In genomic region chr7:142675644-142676043, GRCm38 (mm10) we compare ENCODE assay signal across 9 mouse cellular contexts. TPM values are rescaled to one million over a fixed set of nuclear protein-coding genes. Genes with fewer than 3 reads are reported as not detected.
DNase-seq lines count a peak whose midpoint lies in the region; ATAC-seq lines count a peak whose summit lies in the region.
"Had no signal": no experiment of that assay in that cellular context is flagged by ENCODE, and none has a peak within 500 bp of the region (broad histone marks: within the 10 kb centered on the region; RNA-seq: fewer than 3 reads in every experiment).

No protein-coding gene starts in this region.

- peak; percentile 36 for DNase-seq in cerebellum, adult 11 months
- no peak for DNase-seq in cerebellum, adult 11-12 months
- peak; percentile 77 for DNase-seq in 416B (ENCODE audit: low read depth)
- DNase-seq in c-Kit-positive CD71-positive TER-119-positive erythroid progenitor cells, embryonic 14.5 days (ENCODE audit: low spot score): peak; percentile 47
- peak; percentile 31 for DNase-seq in large intestine, adult 2 months (ENCODE audit: low read depth, low spot score)
- peak; percentile 20 to 63 for DNase-seq in urinary bladder, postnatal 4 days (ENCODE audit: low spot score in 2 of 2)

- no peaks in the 10 kb centered on the region for H3K4me1 ChIP-seq in lung, embryonic 15.5 days
- H3K4me1 ChIP-seq: neural tube, embryonic 13.5 days had no signal

- no peaks in the 10 kb centered on the region for H3K27me3 ChIP-seq in lung, embryonic 15.5 days
- H3K27me3 ChIP-seq: neural tube, embryonic 13.5 days had no signal

- no peak overlapping the region for H3K4me2 ChIP-seq in lung, embryonic 15.5 days
- H3K4me2 ChIP-seq: neural tube, embryonic 13.5 days had no signal

- peak; percentile 50 for ATAC-seq in granulocyte monocyte progenitor cell, adult 5-6 weeks (replicated peaks; ENCODE audit: poor library complexity, severe bottlenecking)
- peak; percentile 28; the same call in 1 of the 2 replicates for ATAC-seq in lung, embryonic 15.5 days (ENCODE audit: borderline replicate concordance, extremely low read depth, low FRiP score, low TSS enrichment)

- WGBS in large intestine, adult 2 months: 6% methylated on average over 3 of the region's 3 CpGs
- 5% methylated on average over 3 of the region's 3 CpGs for WGBS in lung, embryonic 15.5 days

- no peaks in the 10 kb centered on the region for H3K36me3 ChIP-seq in lung, embryonic 15.5 days
- H3K36me3 ChIP-seq: neural tube, embryonic 13.5 days had no signal

- H3K9me3 ChIP-seq in lung, embryonic 15.5 days: peaks cover 6% of the 10 kb centered on the region; the same call in 1 of the 2 replicates

- no peak overlapping the region for H3K27ac ChIP-seq in lung, embryonic 15.5 days
- H3K27ac ChIP-seq: neural tube, embryonic 13.5 days had no signal

- no peak overlapping the region for H3K9ac ChIP-seq in lung, embryonic 15.5 days
- H3K9ac ChIP-seq: neural tube, embryonic 13.5 days had no signal

- H3K4me3 ChIP-seq in lung, embryonic 15.5 days: no peak overlapping the region
- H3K4me3 ChIP-seq: neural tube, embryonic 13.5 days had no signal

RNA-seq across cellular contexts. Expression of gene Gm49394, which starts 5.9 kb away (rescaled TPM):
- total RNA-seq in granulocyte monocyte progenitor cell, adult 5-6 weeks (2014; fragmentation: Nextera tagmentation): not detected in 2 replicates
- total RNA-seq in granulocyte monocyte progenitor cell, adult 5-6 weeks (2017): not detected in 2 replicates
- polyA plus RNA-seq in large intestine, adult 2 months (2012; rRNA removed): 0.15 TPM in 1 of 2 replicates, not detected in the other
- polyA plus RNA-seq in lung, embryonic 15.5 days (2015; fragmentation: Nextera tagmentation; extraction: Ambion mirVana): 0.06 and 0.08 TPM in 2 replicates
- polyA plus RNA-seq: neural tube, embryonic 13.5 days had no signal

RNA-seq across cellular contexts. Expression of gene Igf2, which starts 9.0 kb away (rescaled TPM):
- total RNA-seq in granulocyte monocyte progenitor cell, adult 5-6 weeks (2014; fragmentation: Nextera tagmentation): not detected in 2 replicates
- total RNA-seq in granulocyte monocyte progenitor cell, adult 5-6 weeks (2017): 2.5 TPM in 1 of 2 replicates, not detected in the other
- 11.4 and 30.5 TPM in 2 replicates for polyA plus RNA-seq in large intestine, adult 2 months (2012; rRNA removed)
- polyA plus RNA-seq in lung, embryonic 15.5 days (2015; fragmentation: Nextera tagmentation; extraction: Ambion mirVana): 536 and 550 TPM in 2 replicates

Comparison
In these comparisons a context has a peak if more than half of its experiments do, and no peak if none do; other contexts are left out.
1. RNA of gene Igf2, which starts 9.0 kb away (polyA plus RNA-seq): 536 to 550 TPM in lung, embryonic 15.5 days; 11.4 to 30.5 TPM in large intestine, adult 2 months; every median in the first group is over 10 times any median in the second.